Mouse (Mus musculus) v-Abl transformed pro-B cells (cell line): ENCODE results near the gene Pid1.

ENCODE experiments used
- in situ Hi-C, 2 experiments: fragments of 400-800 bp; cut with MboI; formaldehyde crosslinking; loops; one replicate each; pipeline ENCODE4 v1.15.1; 2025; ENCODE audit not compliant: unreplicated experiment in 2 of 2

Gene Pid1

GRCm38 (mm10) chr1:84087325-84087724 lies 276.7 kb downstream of the Pid1 start:
- in situ Hi-C loops, result no loop called here

- in situ Hi-C loops, result no loop called here
Measured at GRCm38 (mm10) chr1:84086486-84086885, 277.5 kb downstream of the Pid1 start.

GRCm38 (mm10) chr1:84085361-84085760 lies 278.6 kb downstream of the Pid1 start:
- in situ Hi-C loops, result no loop called here

GRCm38 (mm10) chr1:84079566-84079965 lies 284.4 kb downstream of the Pid1 start:
- in situ Hi-C loops, result no loop called here

GRCm38 (mm10) chr1:84077023-84077422 lies 287.0 kb downstream of the Pid1 start:
- in situ Hi-C loops, result no loop called here

- in situ Hi-C loops, result no loop called here
Measured at GRCm38 (mm10) chr1:84056884-84057630, 306.9 kb downstream of the Pid1 start.

- in situ Hi-C loops, result no loop called here
Measured at GRCm38 (mm10) chr1:84056306-84056705, 307.7 kb downstream of the Pid1 start.

GRCm38 (mm10) chr1:84025746-84026145 lies 338.2 kb downstream of the Pid1 start:
- in situ Hi-C loops, result no loop called here

- in situ Hi-C loops, result no loop called here
Measured at GRCm38 (mm10) chr1:84012871-84013375, 351.1 kb downstream of the Pid1 start.

- in situ Hi-C loops, result no loop called here
Measured at GRCm38 (mm10) chr1:84002630-84003029, 361.4 kb downstream of the Pid1 start.
